Mouse (Mus musculus): Measurements from ENCODE around the gene Slc9b1.

Gene Slc9b1

DNA sequence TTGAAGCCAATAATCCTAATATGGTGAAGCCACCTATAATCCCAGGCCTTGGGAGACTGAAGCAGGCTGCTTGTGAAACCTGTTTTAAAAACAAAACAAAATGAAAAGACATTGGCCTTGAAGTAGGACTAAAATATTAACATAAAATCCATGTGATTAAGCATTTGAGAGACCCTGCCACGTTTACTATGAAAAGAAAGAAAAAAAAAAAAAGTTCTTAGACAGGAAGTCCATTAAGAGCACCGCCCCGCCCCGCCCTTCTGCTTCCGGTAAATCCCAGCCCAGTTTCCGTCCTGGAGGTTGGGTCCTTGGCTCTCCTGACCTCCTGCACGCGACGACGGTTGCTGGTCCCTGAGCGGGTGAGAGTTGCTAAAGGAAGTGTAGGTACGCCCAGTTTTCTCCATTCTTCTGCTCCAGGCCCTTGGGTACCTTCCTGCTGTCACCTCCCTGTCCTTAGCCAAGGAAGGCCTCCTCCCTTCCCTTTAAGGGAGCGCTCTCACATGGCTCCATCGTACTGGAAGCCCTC, at the start of gene Slc9b1:
TSS of gene Slc9b1 (plus strand) at position 291 of the 526 bp plus-strand sequence.
- no peak for DNase-seq (ENCODE audit: low spot score in 2 of 2)

GRCm38 (mm10) chr3:135298560-135298959, 49.3 kb upstream of the Slc9b1 start:
- DNase-seq (ENCODE audit: low spot score in 2 of 2): no peak

DNA sequence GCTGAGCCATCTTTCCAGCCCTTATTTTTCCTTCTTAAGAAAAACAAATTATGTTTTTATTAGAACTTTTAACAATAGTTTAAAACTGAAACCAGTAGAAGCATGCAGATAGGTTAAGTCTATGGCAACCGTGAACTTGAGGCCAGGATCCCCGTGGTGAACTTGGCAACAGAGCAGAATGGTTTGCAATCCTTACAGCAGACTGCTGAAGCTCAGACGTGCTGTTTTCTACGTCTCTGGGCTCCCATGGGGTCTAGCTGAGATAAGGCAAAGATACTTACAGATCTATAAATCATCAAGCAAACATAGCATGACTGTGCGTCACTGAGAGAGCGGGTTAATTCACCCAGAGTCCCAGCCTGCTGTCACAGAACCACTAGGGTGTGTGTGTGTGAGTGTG, 47.7 kb upstream of the Slc9b1 start:
- no peak for DNase-seq (ENCODE audit: low spot score in 2 of 2)

GRCm38 (mm10) chr3:135304060-135304459, 43.8 kb upstream of the Slc9b1 start:
- no peak for DNase-seq (ENCODE audit: low spot score in 2 of 2)

GRCm38 (mm10) chr3:135304566-135304965, 43.3 kb upstream of the Slc9b1 start:
- DNase-seq (ENCODE audit: low spot score in 2 of 2): no peak

DNA sequence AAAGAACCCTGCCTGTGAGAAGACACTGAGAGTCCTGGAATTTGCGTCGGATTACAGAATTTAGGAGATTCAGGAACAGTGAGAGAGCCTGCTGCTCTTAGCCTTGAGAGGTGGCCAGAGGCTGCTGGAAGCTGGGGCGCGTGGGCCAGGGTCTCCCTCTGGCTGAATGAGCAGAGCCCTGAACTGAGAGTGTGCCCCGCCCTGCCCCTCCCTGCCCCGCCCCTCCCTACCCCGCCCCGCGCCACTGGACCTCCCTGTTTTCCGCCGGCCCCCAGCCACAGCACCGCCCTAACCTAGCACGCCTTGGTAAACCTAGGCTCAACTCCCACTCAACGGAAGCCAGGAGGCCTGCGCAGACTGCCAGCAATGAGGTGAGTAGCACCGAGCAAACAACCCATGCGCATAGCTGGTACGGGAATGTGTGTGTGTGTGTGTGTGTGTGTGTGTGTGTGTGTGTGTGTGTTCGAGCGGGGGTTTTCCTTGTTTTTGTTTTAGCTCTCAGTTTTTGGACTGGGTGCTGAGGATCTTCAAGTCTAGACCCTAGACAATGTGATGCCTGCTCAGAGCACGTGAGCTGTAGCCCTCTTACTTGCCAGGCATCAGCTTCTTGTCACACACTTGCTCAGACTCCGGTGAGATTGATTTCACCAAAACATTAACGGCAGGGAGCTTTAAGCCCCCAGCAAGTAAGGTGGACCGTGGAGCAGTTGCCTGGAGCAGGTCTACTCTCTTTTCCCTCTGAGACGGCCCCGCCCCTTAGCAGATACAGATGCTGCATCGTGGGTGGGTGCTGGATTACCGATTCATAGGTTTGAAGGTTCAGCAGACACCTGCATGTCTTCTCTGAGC, 40.2 kb upstream of the Slc9b1 start, which contains the start of gene Slc9b2:
TSS of gene Slc9b2 (plus strand) at position 290 of the 849 bp plus-strand sequence.
- peak; percentile 31 to 32 for DNase-seq (ENCODE audit: low spot score in 2 of 2)

DNA sequence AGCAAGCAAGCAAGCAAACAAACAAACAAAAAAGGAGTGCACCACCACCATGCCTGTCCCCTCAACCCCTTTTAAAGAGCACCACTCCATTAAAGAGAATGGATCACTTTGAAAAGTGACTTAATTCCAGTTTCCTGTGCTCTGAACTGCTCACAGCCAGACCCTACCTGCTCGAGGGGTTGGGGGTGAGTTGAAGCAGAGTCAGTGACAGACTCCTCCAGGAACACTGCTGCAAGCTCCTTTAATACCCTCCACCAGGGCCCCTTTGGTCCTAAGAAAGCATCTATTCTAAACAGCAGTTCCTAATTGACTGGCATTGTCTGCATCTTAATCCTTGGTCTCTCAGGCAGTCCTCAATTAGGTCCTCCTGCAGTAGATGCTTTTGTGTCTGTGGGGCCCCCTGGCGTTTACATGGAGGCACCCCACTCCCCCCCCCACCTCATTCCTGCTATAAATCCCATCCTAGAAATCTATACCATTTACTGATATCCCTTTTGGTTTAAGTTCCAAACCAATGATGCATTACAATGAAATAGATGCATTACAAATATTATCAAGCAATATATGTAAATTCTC, 34.8 kb upstream of the Slc9b1 start:
- no peak for DNase-seq (ENCODE audit: low spot score in 2 of 2)

GRCm38 (mm10) chr3:135313727-135314126, 34.1 kb upstream of the Slc9b1 start:
- DNase-seq (ENCODE audit: low spot score in 2 of 2): no peak

DNA sequence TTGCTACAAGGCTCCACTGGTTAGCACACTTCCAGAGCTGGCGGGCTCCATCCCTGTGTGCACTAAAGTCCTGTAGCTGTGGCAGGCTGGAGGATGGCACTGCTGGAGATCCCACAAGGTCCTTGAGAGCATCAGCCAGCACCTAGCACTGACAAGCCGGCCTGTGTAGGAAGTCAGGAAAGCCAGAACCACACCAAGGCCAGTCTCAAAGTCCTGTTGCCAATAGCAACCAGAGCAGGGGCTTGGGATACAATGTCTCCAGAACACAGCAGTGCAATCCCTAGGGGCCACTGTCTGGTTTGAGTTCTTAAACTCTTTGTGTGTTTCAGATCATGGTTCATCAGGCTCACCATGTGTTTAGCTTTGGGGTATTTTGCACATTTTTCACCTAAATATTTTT, 33.0 kb upstream of the Slc9b1 start:
- no peak for DNase-seq (ENCODE audit: low spot score in 2 of 2)

GRCm38 (mm10) chr3:135315720-135316425, 32.0 kb upstream of the Slc9b1 start:
- DNase-seq (ENCODE audit: low spot score in 2 of 2): no peak

- DNase-seq (ENCODE audit: low spot score in 2 of 2): no peak
These were observed 29.5 kb upstream of the Slc9b1 start for GRCm38 (mm10) chr3:135318331-135318730.

DNA sequence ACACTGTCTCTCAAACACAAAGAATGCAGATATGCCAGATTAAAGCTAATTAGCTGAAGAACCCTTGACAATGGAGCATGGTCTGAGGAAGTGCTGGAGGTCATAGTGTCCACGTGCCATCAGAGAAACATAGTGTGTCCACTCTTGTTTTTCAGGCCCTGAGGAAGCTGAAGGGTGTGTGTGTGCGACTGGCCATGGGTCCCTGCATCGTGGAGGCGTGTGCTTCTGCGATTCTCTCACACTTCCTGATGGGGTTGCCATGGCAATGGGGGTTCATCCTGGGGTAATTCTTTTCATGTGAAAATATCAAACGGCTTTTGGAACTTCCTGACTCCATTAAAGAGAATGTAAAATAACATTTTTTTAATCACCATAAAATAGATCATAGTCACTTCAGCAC, 23.5 kb upstream of the Slc9b1 start:
- no peak for DNase-seq (ENCODE audit: low spot score in 2 of 2)

GRCm38 (mm10) chr3:135327176-135327575, 20.7 kb upstream of the Slc9b1 start:
- DNase-seq (ENCODE audit: low spot score in 2 of 2): no peak

DNA sequence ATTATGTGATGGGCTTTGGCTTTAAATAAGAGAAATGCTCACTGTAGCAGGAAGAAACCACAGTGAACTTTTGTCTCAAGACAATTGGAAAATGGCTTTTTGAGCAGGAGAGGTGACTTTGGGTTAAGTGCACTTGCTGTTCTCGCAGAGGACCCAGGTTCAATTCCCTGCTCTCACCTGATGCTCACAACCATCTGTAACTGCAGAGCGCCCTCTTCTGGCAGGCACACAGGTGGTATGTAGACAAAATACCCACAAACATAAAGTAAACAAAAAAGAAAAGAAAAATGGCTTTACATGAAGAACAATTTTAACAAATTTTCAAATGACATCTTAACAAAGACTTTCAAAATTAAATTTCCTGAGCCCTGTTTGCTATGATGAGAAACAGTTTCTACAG, 20.2 kb upstream of the Slc9b1 start:
- DNase-seq (ENCODE audit: low spot score in 2 of 2): no peak

- peak; percentile 37 to 49 for DNase-seq (ENCODE audit: low spot score in 2 of 2)
These were observed 19.3 kb upstream of the Slc9b1 start for GRCm38 (mm10) chr3:135328560-135328959.

DNA sequence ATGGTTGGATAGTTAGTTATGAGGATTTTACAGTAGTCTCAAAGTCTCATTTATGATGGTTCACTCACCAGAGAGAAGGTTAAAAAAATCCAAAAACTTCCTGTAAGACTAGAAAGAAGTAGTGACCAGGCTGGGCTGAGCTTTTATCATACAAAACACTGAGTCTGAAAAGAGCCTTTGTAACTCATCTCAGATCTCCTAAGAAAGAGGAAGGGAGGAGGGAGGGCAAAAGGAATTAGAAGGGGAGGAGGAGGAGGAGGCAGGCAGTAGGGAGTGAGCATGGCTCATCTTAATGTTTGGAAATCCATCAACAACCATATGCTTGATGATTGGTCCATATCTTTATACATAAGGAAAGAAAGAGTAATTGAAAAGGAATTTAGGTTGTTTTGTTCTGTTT, 15.1 kb upstream of the Slc9b1 start:
- no peak for DNase-seq (ENCODE audit: low spot score in 2 of 2)

- no peak for DNase-seq (ENCODE audit: low spot score in 2 of 2)
These were observed 14.1 kb upstream of the Slc9b1 start for GRCm38 (mm10) chr3:135333763-135334162.

DNA sequence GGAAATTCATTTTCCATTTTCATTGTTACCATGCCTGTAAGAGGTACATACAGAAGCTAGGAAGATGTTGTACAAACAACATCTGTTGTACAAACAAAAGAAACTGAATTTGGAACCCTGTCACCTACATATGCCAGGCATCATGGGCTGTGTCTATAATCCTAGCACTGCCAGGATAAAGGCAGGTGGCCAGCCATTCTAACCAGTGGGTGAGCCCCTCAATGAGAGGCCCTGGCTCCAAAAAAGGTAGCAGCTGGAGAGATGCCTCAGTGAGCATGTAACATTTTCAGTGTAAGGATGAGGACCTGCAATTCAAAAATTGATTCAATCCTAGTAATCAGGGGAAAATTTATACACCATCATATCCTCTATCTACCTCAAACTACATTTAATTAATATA, 1.2 kb downstream of the Slc9b1 start:
- no peak for DNase-seq (ENCODE audit: low spot score in 2 of 2)

DNA sequence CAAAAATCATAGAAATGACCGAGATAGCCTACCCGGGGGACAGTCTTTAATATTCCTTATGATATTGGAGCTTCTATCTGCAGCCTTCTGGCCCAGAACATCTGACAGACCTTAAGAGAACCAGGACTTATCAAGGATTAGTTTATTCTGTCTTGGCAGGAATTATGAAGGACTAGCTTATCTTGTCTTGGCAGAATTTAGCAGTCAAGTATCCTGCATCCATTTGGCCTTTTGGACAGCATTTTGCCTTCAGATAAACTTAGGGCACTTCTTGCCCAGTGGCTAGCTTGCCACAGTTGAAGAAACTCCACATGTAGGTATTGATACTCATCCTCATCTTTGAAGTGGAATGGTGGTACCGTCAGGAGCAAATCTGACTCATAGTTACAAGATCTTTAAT, 4.0 kb downstream of the Slc9b1 start:
- no peak for DNase-seq (ENCODE audit: low spot score in 2 of 2)

- DNase-seq (ENCODE audit: low spot score in 2 of 2): no peak
These were observed 9.6 kb downstream of the Slc9b1 start for GRCm38 (mm10) chr3:135357394-135357793.

GRCm38 (mm10) chr3:135375836-135376235, 28.0 kb downstream of the Slc9b1 start:
- no peak for DNase-seq (ENCODE audit: low spot score in 2 of 2)

- no peak for DNase-seq (ENCODE audit: low spot score in 2 of 2)
These were observed 29.6 kb downstream of the Slc9b1 start for GRCm38 (mm10) chr3:135377445-135377844.

All from spleen, postnatal 36 days (tissue).